Mouse (Mus musculus): ENCODE results near the gene Bmi1. TPM values are rescaled to one million over a fixed set of nuclear protein-coding genes. Genes with fewer than 3 reads are reported as not detected.

Gene Bmi1
- polyA plus RNA-seq, 1 experiment from 2014 or later, result 14.0 TPM

DNA sequence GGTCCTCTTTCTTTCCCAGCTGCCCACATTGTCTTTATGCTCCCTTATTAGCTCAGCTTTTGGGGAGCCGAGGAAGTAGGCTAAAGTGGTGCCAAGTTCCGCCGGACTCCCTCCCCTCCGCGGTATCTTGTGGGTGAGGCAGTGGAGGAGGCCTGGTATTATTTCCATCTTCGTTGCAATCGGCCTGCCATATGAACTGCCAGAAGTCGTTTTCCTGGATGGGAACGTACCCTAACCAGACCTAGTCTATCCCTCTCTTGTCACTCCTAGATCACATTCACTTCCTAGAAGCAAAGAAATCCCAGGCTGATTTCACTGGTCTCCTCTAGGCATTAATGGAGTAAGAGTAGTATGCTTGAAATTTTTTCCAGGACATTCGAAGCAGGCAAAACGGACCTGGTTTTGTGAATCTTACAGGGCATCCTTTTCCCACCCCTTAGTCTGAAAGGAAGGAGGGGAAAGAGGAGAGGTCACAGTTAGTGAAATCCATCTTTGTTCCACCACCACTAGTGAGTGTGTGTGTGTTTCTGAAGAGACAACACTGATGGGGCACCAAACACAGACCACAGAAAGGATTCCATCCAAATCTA is 22.7 kb downstream of the Bmi1 start:
- Histone ChIP-seq H3K27me3 (replicated peaks; ENCODE audit: control insufficient read depth, insufficient read depth, low read length) (peaks cover 30% of the 10 kb centered on the region), H3K4me3 (ENCODE audit: low read length) (no peak overlapping the region)
- WGBS, result 1% methylated on average over 11 of the region's 11 CpGs

DNA sequence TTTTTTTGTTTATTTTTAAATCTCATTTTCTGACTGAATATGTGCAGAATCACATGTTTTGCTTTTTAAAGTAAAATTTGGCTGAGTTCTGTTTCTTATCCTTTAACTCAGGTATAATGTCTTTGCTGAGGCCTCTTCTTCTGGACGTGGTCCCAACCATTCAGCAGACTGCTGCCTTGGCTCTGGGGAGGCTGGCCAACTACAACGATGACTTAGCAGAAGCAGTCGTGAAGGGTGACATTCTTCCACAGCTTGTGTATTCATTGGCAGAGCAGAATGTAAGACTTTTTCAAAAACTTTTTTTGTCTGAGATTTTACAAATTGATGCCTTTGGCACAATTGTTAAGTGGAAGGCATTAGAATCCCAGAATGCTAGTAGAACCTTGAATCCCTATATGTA is 33.5 kb downstream of the Bmi1 start:
- Histone ChIP-seq H3K9me3 (ENCODE audit: control insufficient read depth, low read length) (no peaks in the 10 kb centered on the region), H3K9ac (ENCODE audit: low read depth, low read length) (no peak overlapping the region), H3K4me3 (ENCODE audit: low read length) (no peak overlapping the region), H3K27ac (ENCODE audit: low read depth, low read length) (no peak overlapping the region), H3K4me2 (ENCODE audit: low read length) (no peak overlapping the region), H3K36me3 (ENCODE audit: control insufficient read depth, insufficient read depth, low read length) (no peaks in the 10 kb centered on the region), H3K4me1 (ENCODE audit: control insufficient read depth, insufficient read depth, low read depth, low read length) (no peaks in the 10 kb centered on the region), H3K27me3 (replicated peaks; ENCODE audit: control insufficient read depth, insufficient read depth, low read length) (no peaks in the 10 kb centered on the region)
- WGBS, result 72% methylated on average over 3 of the region's 3 CpGs
- ATAC-seq, result no peak

More for the DNA sequence above, 22.7 kb downstream of the Bmi1 start:
- H3K36me3 ChIP-seq (ENCODE audit: control insufficient read depth, insufficient read depth, low read length), result no peaks in the 10 kb centered on the region
- no peak for ATAC-seq
- H3K27ac ChIP-seq (ENCODE audit: low read depth, low read length), result no peak overlapping the region
- no peaks in the 10 kb centered on the region for H3K9me3 ChIP-seq (ENCODE audit: control insufficient read depth, low read length)
- no peak overlapping the region for H3K9ac ChIP-seq (ENCODE audit: low read depth, low read length)
- peaks cover 4% of the 10 kb centered on the region for H3K4me1 ChIP-seq (ENCODE audit: control insufficient read depth, insufficient read depth, low read depth, low read length)
- H3K4me2 ChIP-seq (ENCODE audit: low read length), result no peak overlapping the region

DNA sequence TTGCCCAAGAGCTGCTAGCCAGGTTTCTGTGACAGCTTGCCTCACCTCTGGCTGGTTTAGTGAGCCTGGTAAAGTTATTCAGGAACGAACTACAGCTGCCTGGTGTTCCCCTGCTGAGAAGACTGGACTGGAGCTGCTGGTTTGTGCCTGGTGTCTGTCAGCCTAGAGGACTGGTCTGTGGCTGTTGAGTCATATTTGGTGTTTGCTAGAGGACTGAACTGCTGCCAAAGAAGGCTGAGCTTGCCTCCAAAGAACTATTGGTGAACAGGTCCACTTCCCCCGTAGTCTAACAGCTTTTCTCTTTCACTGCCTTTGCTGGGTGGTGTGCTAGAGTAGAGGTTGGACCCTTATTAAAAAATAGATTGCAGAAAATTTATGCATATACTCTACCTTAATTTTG is 36.3 kb downstream of the Bmi1 start:
- WGBS, result 65% methylated on average over 2 of the region's 2 CpGs
- H3K27ac ChIP-seq (ENCODE audit: low read depth, low read length), result no peak overlapping the region
- no peaks in the 10 kb centered on the region for H3K9me3 ChIP-seq (ENCODE audit: control insufficient read depth, low read length)
- no peak overlapping the region for H3K4me3 ChIP-seq (ENCODE audit: low read length)
- no peaks in the 10 kb centered on the region for H3K27me3 ChIP-seq (replicated peaks; ENCODE audit: control insufficient read depth, insufficient read depth, low read length)
- no peak overlapping the region for H3K4me2 ChIP-seq (ENCODE audit: low read length)
- ATAC-seq, result no peak
- no peaks in the 10 kb centered on the region for H3K4me1 ChIP-seq (ENCODE audit: control insufficient read depth, insufficient read depth, low read depth, low read length)
- H3K9ac ChIP-seq (ENCODE audit: low read depth, low read length), result no peak overlapping the region
- no peaks in the 10 kb centered on the region for H3K36me3 ChIP-seq (ENCODE audit: control insufficient read depth, insufficient read depth, low read length)

DNA sequence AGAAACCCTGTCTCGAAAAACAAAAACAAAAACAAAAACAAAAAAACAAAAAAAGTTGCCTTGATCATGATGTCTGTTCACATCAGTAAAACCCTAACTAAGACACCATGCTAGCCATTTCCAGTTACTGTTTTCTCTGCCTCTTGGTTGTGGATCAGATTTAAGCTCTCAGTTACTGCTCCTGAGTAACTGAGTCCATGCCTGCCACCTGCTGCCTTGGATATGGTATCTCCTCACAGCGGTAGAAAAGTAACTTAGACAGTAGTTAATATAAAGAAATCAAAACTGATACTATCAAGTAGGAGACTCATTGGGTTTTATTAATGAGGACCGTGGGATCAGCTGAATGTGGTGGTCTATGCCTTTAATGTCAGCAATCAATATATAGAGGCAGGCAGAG is 37.5 kb downstream of the Bmi1 start:
- no peak for ATAC-seq
- H3K4me1 ChIP-seq (ENCODE audit: control insufficient read depth, insufficient read depth, low read depth, low read length), result no peaks in the 10 kb centered on the region
- no peaks in the 10 kb centered on the region for H3K9me3 ChIP-seq (ENCODE audit: control insufficient read depth, low read length)
- no peaks in the 10 kb centered on the region for H3K27me3 ChIP-seq (replicated peaks; ENCODE audit: control insufficient read depth, insufficient read depth, low read length)
- H3K36me3 ChIP-seq (ENCODE audit: control insufficient read depth, insufficient read depth, low read length), result no peaks in the 10 kb centered on the region
- no peak overlapping the region for H3K27ac ChIP-seq (ENCODE audit: low read depth, low read length)
- H3K4me2 ChIP-seq (ENCODE audit: low read length), result no peak overlapping the region
- no peak overlapping the region for H3K9ac ChIP-seq (ENCODE audit: low read depth, low read length)
- no peak overlapping the region for H3K4me3 ChIP-seq (ENCODE audit: low read length)
- 83% methylated on average over 3 of the region's 3 CpGs for WGBS

DNA sequence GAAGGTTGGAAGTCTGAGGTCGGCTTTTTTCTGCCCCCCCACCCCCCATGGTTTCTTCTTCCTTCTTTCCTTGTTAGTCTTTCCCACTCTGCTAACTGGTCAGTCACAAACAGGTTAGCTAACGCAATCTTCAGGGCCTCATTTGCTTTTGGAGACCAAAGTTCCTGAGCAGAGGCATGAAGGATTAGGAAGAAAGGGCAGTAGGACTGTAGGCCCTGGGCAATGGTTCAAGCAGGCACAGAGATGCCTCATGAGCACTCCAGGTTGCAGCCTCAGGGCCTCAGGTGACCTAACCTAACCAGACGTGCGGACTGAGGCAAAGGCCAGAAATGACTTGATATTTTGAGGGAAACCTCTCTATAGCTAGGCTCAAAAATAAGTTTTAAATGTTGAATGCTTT is 41.7 kb downstream of the Bmi1 start:
- Histone ChIP-seq H3K4me1 (ENCODE audit: control insufficient read depth, insufficient read depth, low read depth, low read length) (no peaks in the 10 kb centered on the region), H3K27ac (ENCODE audit: low read depth, low read length) (no peak overlapping the region), H3K4me2 (ENCODE audit: low read length) (no peak overlapping the region), H3K36me3 (ENCODE audit: control insufficient read depth, insufficient read depth, low read length) (no peaks in the 10 kb centered on the region), H3K4me3 (ENCODE audit: low read length) (no peak overlapping the region), H3K27me3 (replicated peaks; ENCODE audit: control insufficient read depth, insufficient read depth, low read length) (no peaks in the 10 kb centered on the region), H3K9me3 (ENCODE audit: control insufficient read depth, low read length) (no peaks in the 10 kb centered on the region), H3K9ac (ENCODE audit: low read depth, low read length) (no peak overlapping the region)
- ATAC-seq, result no peak
- WGBS, result 84% methylated on average over 4 of the region's 4 CpGs

DNA sequence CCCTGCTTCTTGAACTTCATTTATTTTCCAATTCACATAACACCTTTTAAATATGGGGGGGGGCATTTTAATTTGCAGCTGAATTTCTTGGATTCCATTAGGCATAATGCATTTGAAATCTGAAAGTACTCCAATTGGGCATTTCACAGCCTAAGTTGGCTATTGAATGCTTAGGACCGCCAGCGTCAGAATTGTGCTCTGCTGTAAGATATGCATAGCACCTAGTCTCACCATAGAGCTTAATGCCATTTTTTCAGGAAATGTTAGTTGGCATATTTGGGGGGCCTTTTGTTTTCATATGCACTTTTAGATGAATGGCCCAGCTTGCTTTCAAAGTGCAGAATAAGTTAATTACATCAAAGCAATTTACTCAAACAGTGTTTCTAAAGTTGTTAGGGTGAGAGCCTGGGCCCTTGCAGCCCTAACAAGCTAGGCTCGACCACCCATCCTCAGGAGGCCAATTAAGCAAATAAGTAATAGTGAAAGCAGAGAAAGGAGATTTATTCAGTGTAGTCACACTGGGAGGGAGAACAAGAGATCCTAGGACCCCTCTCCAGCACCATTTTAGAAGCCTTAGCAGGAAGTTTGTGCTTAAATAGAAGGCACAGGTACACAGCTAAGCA is 45.5 kb downstream of the Bmi1 start:
- no peaks in the 10 kb centered on the region for H3K27me3 ChIP-seq (replicated peaks; ENCODE audit: control insufficient read depth, insufficient read depth, low read length)
- WGBS, result 62% methylated on average over 3 of the region's 3 CpGs
- no peak overlapping the region for H3K27ac ChIP-seq (ENCODE audit: low read depth, low read length)
- H3K36me3 ChIP-seq (ENCODE audit: control insufficient read depth, insufficient read depth, low read length), result no peaks in the 10 kb centered on the region
- H3K9me3 ChIP-seq (ENCODE audit: control insufficient read depth, low read length), result no peaks in the 10 kb centered on the region
- no peaks in the 10 kb centered on the region for H3K4me1 ChIP-seq (ENCODE audit: control insufficient read depth, insufficient read depth, low read depth, low read length)
- no peak overlapping the region for H3K4me2 ChIP-seq (ENCODE audit: low read length)
- no peak overlapping the region for H3K9ac ChIP-seq (ENCODE audit: low read depth, low read length)
- H3K4me3 ChIP-seq (ENCODE audit: low read length), result no peak overlapping the region
- no peak for ATAC-seq

DNA sequence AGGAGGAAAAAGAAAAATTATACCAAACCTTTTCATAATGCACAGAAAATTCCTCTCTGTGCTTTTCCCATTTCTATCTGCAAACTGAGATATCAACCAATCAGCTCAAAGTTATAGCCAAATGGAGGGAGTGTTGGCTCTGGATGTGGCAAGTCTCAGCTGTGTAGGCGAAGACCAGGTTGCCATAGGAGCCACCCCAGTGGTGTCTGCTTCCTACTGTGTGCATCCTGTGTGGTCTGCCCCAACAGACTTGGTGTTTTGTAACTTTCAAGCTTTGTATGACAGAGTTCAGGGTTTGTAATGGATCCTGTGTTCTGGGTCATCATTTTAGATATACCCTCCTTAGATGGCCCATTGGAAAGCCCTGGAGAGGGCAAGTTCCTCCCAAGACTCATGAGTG is 47.6 kb downstream of the Bmi1 start:
- no peak overlapping the region for H3K9ac ChIP-seq (ENCODE audit: low read depth, low read length)
- H3K27ac ChIP-seq (ENCODE audit: low read depth, low read length), result no peak overlapping the region
- no peak overlapping the region for H3K4me2 ChIP-seq (ENCODE audit: low read length)
- H3K4me1 ChIP-seq (ENCODE audit: control insufficient read depth, insufficient read depth, low read depth, low read length), result no peaks in the 10 kb centered on the region
- no peaks in the 10 kb centered on the region for H3K27me3 ChIP-seq (replicated peaks; ENCODE audit: control insufficient read depth, insufficient read depth, low read length)
- H3K9me3 ChIP-seq (ENCODE audit: control insufficient read depth, low read length), result no peaks in the 10 kb centered on the region
- no peak overlapping the region for H3K4me3 ChIP-seq (ENCODE audit: low read length)
- 86% methylated on average over 1 of the region's 1 CpGs for WGBS
- no peaks in the 10 kb centered on the region for H3K36me3 ChIP-seq (ENCODE audit: control insufficient read depth, insufficient read depth, low read length)
- no peak for ATAC-seq

DNA sequence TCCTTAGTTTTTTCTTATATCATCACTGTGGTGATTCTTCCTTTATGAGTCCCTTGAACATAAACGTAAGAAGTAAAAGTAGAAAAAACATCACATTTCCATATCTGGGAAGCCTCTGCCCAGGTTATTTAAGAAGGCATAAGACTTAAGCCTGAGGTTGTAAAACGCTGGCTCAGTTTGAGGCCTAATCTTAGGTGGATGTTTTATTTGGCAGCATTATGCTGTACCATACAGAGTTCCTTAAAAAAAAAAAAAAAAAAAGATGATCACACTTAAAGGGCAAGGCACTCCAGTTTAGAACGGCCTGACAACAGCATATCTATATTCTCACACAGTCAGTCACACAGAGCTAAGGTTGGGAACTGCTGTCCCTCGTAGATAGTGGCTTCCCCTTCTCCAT is 49.1 kb downstream of the Bmi1 start:
- Histone ChIP-seq H3K4me3 (ENCODE audit: low read length) (no peak overlapping the region), H3K27ac (ENCODE audit: low read depth, low read length) (no peak overlapping the region), H3K9ac (ENCODE audit: low read depth, low read length) (no peak overlapping the region), H3K9me3 (ENCODE audit: control insufficient read depth, low read length) (no peaks in the 10 kb centered on the region), H3K4me1 (ENCODE audit: control insufficient read depth, insufficient read depth, low read depth, low read length) (no peaks in the 10 kb centered on the region), H3K36me3 (ENCODE audit: control insufficient read depth, insufficient read depth, low read length) (no peaks in the 10 kb centered on the region), H3K27me3 (replicated peaks; ENCODE audit: control insufficient read depth, insufficient read depth, low read length) (no peaks in the 10 kb centered on the region), H3K4me2 (ENCODE audit: low read length) (no peak overlapping the region)
- WGBS, result 86% methylated on average over 4 of the region's 4 CpGs
- no peak for ATAC-seq

DNA sequence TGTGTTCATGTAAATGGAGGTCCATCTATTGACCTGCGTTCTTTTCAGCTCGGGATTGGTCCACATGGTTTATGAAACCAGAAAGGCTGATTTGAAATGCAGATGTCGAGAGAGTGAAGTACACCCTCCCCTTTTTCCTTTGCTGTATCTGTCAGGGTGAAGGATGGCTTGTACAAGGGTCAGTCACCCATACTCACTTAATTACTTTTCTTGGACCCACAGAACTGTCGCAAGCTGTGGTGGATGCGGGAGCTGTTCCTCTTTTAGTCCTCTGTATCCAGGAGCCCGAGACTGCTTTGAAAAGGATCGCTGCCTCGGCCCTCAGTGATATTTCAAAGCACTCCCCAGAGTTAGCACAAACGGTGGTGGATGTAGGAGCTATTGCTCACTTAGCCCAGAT is 54.9 kb downstream of the Bmi1 start:
- Histone ChIP-seq H3K4me2 (ENCODE audit: low read length) (peak overlapping the region; percentile 42), H3K27ac (ENCODE audit: low read depth, low read length) (no peak overlapping the region), H3K4me1 (ENCODE audit: control insufficient read depth, insufficient read depth, low read depth, low read length) (no peaks in the 10 kb centered on the region), H3K4me3 (ENCODE audit: low read length) (no peak overlapping the region), H3K9me3 (ENCODE audit: control insufficient read depth, low read length) (no peaks in the 10 kb centered on the region), H3K36me3 (ENCODE audit: control insufficient read depth, insufficient read depth, low read length) (no peaks in the 10 kb centered on the region), H3K9ac (ENCODE audit: low read depth, low read length) (no peak overlapping the region), H3K27me3 (replicated peaks; ENCODE audit: control insufficient read depth, insufficient read depth, low read length) (no peaks in the 10 kb centered on the region)
- no peak for ATAC-seq
- 12% methylated on average over 9 of the region's 9 CpGs for WGBS
